Mouse (Mus musculus) kidney, postnatal 4 days (tissue): Measurements from ENCODE around the gene Capsl.

ENCODE experiments used
- DNase-seq, 2 experiments: peaks; one replicate each; pipeline ENCODE4 v3.0.0; 2021; ENCODE audit warnings: mixed read lengths in 2 of 2

Gene Capsl

DNA sequence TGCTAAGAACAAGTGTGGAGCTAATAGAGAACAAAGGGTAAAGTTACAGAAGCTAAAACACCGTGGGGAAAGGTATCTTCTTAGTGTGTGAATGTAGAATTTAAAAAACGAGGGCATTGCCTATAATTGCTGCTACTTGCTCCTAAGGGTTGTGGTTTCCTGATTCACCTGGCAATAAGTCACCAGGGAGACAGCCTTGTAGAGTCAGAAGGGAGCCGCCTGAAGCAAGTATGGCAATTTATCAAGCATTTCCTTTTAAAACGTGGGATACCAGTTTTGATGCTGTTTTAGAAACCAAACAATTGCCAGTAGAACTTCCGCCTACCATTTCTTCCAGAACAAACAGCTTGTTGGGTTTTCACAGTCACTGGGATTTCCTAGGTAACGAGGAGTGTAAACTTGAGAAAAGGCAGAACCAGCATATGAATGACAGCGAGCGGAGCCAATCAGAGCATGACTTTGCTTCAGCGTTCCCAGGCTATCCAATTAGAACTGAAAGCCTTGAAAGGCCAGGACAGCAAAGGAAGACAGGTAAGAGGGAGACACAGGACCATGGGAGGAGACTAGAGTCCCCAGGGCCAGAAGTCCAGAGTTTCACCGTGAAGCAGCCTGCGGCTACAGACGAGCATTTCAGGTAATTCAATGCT, at the start of gene Capsl:
Gene Capsl (plus strand): TSS at position 495 of the 647 bp plus-strand sequence.
- DNase-seq, result peak; percentile 67 to 77

DNA sequence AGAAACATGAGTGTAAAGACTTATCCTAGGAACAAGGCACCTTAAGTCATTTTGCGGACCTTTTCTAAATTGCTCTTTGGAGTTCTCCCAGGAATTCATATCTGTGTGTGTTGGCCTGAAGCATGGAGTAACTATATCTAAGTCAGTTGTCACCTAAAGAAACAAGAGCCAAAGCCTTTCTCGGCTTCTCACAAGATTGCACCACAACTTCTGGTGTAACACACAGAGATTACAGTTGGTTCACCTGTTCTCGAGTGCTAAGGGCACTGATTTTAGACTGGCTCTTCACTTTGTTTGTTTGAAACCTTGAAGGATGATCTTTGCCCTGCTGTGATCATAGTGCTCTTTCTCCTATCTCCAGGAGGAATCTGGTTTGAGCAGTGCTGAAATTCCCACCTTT, 26.4 kb upstream of the Capsl start:
- DNase-seq, result no peak

DNA sequence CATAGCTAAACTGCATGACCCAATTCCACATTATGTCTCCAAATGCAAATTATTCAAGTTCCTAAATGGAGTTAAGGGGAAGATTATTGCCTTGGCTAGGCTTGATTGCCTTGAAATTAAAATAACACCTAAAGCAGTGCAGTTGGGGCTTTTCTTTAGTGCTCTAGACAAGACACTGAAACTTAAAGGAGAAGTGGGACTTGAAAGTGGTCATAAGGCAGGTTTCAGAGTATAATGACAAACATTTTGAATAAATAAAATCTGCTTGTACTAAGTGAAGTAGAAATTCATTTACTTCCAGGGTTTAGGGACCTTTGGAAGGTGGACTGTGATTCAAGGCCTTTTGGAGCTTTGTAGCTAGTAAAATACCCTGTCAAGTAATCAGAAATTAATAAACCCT, 14.7 kb upstream of the Capsl start:
- no peak for DNase-seq

DNA sequence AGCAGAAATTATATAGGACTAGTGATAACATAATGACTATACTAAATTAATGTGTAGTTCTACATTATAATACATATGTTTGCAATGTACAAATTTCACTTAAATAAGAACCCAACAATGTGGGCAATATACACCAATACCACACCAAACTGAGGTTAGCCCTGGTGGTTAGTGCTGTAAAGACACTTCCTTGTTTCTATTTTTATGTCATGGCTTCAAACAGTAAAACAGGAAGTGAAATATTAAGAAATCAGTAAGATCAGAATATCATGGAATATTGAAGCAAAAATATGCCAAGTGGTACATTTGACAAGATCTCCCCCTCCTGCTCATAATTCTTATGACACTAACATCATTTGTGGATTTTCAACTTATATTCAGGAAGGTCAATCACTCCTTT, 8.0 kb upstream of the Capsl start:
- DNase-seq, result no peak

DNA sequence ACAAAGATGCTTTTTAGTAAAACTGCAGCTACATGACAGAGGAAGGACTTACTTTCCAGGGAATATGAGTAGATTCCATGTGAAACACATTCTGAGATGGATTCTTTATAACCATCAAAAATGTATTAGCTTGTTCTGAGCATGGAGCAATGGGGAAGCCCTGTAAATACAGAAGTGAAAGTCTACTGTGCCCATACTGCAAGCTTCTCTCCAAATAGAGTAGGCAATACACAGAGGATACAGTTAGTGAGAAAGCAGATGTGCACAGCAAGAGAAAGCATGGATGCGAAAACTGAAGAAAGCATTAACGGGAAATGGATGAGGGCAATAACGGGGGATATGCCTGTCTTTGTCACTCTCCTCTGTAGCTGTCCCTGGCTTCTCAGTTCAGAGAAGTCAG, 6.0 kb upstream of the Capsl start:
- no peak for DNase-seq

DNA sequence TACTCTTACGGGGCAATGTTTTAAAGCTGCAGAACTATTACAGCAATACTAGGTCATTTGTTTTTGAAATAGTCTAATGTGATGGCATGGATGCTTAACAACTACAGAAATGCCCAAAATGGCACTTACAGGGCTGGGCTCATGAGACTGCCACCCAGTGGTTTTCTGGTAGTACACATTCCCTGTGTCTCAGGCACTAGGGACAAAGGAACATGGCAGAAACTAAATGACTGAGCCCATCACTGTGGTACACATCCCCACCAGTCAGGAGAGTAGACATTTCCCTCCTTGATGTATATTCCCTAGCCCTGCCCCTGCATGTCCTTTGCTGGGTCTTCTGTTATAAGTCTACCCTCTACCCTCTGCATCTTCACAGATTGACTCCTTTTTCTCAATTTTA, 16.2 kb downstream of the Capsl start:
- DNase-seq, result no peak

DNA sequence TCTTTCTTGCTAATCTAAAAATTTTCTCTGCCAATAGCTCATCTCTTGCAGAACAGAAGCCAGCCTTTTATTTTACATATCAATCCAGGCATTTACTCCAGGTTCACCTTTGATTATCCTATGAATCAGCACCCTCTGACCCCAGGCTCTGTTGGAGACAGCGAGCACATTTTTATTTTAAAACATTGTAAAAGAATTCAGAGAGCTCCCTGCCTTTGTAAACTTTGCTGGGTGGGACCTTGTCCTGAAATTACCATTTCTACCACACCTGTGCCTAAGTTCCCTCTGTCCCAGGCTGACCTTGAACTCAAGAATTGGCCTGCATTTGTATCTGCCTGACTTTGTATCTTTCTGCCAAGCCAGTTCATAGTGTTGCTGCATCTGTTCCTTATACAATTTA, 17.0 kb downstream of the Capsl start:
- no peak for DNase-seq

DNA sequence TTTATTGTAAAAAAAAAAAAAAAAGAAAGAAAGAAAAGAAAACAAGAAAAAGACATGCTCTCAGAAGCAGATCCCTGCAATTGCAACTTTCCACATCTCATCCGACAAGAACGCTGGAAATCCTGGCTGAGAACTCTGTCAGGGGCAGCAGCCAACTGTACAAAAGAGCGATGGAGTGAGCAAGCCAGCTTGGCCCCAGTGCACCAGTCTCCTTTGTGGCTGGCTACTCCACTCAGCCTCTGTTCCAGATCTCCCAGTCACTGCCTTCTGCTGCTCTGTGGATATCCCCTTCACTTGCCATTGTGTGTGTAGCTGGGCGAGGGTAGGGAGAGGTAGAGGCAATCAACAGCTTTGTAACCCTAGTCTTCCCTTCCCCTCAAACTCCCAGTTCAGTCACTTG, 18.4 kb downstream of the Capsl start:
- no peak for DNase-seq

DNA sequence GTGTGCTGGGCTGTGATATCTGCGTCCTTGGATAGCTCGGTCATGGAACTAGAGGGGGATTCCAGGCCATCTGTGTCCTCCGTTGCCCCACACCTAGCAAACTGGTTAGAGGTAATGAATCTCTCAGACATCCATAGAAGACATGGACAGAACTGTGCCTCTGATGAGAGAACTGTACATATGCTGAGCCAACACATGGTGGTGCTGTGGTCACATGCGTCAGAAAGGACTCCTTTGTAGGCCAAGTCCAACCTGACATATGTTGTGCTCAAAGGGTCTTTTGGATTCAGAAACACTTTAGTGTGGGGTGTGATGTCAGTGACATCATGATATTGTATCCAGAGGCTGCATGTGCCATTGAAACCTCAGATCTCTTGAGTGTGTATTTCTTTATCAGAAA, 19.4 kb downstream of the Capsl start:
- DNase-seq, result peak; percentile 62 to 64

DNA sequence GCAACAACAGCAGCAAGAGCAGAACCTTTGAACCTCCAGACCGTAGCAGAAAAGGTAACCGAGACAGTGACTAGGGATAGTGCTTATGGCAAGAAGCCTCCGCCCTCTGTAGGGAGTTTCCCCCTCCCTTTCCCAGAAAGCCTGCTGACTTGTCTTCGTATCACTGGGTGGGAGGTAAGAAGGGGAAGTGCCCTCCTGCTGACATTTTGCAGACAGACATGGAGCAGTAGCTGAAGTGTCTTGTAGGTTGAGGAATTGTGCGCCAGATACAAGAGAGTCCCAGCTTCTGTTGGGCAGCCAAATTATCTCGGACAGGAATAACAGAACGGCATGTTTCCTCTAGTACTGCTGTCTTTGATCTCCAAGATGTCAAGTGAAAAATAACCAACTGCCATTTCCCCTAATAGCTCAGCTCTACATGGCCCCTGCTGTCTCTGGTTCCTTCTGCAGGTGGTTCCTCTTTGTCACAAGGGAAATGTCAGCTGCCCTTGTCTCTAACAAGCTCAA, 27.7 kb downstream of the Capsl start:
- DNase-seq, result no peak

DNA sequence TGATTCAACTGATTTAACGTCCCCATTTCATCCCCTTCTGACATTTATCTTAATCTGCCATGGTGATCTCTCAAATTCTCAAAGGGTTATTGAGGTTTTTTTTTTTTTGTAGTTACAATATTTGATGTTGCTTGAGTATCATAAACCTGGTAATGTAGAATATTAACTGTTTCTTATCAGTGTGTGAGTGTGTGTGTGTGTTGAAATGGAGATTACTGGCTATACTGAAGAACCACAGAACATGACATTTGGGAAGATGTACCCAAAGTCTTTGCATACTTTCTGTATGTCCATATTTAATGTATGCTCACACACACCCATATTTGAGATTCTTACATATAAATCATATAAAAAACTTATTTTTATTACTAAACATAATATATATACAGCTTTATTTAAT, 28.2 kb downstream of the Capsl start:
- DNase-seq, result no peak

DNA sequence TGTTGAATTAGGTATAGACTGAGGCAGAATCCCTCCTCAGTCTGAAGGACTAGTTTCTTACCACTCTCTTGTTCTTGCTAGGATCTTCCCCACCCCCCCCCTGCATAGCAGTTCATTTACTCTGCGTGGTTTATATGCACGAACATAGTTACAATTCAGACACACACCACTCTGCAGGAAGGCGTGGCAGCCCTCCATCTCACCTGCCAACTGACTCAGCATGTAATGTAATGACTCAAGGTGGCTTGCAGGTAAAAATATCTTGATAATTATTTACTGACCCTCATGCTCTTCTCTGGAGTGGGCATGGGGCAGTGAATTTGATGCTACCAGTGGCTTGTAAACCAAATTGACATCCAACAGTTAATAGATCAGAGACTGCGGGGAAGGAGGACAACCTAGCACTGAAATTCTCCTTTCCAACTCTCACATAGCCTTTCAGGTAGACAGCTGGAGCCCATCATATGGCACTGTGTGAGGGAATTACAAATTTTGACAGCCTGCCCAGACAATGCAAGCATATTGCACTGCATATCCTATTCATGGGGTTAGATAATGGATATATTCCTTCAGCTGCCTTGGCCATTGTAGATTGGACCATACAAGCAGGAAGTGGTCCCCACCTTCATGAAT, 35.3 kb downstream of the Capsl start:
- no peak for DNase-seq

DNA sequence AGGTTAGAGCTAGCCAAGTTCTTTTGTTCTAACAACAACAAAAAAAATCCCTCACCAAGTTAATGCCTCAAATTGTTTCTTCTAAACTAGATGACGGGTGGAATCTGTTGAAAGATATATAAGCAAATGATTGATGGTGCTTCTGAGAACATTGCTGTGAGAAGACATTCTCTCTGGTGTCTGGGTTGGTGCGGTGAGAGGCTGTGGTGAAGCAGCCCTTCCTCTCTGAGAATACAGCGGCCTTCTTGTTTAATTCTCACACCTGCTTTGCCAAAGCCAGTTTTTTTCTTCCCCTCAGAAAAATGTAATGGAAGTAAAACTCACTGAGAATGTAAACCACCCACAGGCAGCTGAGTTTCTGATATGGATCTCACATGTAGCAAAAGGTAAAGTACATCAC, 36.3 kb downstream of the Capsl start:
- DNase-seq, result no peak

DNA sequence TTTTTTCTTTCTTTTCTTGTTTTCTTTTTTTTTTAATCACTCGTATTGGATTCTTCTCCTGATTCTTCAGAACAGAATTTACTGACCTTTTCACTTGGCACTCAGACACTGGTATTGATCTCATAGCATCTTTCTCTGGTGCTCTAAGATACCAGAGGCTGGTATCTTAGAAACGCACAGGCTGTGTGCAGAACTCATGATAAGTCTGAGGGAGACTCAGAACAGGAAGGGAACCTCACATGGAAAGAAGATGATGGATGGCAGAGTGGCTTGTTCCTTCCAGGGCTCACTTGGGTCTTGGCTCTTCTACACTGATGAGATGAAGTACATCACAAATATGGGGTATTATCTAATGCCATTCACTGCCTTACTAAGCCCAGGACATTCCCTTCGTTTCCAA, 36.8 kb downstream of the Capsl start:
- DNase-seq, result no peak

DNA sequence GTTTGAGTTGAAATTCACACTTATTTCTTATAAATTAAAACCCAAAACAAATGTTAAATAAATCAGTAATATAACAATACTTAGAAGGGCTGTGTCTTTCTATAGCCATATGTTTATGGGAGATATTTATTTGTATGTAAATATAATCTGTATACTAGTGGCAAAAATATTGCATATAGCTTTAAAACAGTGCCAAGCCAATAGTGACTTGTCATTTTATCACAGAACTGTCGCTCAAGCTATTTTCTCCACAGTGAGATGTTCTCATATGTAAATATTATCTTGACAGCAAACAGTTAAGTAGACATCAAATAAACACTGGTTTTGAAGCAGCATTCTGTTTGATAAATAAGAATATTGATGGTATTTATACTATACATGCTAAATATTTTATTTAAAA, 37.4 kb downstream of the Capsl start:
- no peak for DNase-seq

DNA sequence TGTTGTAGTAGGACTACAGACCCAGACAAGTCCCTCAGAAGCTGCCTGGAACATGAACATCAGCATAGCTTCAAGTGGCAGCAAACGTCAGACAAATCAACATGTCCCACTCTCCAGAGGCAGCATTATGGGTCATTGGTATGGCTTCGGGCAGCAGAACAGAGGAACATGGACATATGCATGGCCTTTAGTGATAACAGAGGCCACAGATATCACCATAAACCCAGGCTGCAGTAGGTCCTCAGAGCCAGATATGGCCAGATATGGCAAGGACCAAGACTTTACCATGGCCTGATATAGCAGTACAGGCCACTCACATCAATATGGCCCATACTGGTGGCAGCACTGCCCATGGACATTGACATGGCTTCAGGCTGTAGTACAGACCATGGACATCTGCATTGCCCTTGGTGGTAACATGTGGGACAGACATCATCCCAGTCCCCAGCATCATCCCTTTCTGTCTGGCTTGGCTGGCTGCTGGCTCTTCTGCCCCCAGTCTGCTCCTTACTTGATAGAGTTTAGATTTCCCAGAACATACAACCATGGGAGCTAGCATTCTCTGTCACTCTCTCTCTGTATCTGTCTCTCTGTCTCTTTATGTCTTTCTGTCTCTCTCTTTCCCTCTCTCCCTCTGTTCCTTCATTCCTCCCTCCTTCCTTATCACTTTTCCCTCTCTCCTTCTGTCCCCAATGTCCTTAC, 53.7 kb downstream of the Capsl start:
- DNase-seq, result no peak

DNA sequence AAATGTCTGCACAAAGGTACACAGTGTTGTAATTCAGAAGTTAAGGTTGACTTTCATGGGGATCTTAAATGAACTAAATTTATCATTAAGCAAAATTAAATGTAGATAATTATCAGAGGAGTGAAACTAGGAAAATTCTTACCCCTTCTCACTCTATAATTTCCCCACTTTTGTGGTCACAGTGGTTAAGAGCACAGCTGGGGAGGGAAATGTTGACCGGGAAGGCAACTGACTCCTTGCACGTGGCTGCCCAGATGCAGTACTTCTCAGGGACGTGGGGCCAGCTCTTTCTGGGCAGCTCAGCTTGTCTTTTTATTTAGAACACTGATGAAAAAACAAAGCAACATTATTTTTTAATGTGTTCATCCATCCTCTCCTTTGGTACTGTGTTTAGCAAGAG, 56.2 kb downstream of the Capsl start:
- DNase-seq, result no peak
